Mouse (Mus musculus) CH12.LX (cell line): ENCODE measurements at regions not wholly inside any gene's neighbourhood (a gene's known extent, or its start where the extent isn't known, plus 50 kb on each side); places are given as distances from the start of the nearest gene placed in this dataset.

Source experiments
- CTCF ChIP-seq, 2 experiments: IDR thresholded peaks in 1 of 2; conservative IDR thresholded peaks in 1 of 2; 2 replicates each; pipeline ENCODE4 v1.5.1; 2011 to 2012; ENCODE audit warnings: low read depth in 2 of 2, low read length in 2 of 2, improper control_type of control experiment in 1 of 2, inconsistent platforms in 1 of 2, mild to moderate bottlenecking in 1 of 2, moderate library complexity in 1 of 2
- ELF1 ChIP-seq: IDR thresholded peaks from 2 replicates; pipeline ENCODE4 v1.6.1; 2014; ENCODE audit warnings: low read depth, mild to moderate bottlenecking, inconsistent platforms, low read length, improper control_type of control experiment
- EP300 ChIP-seq: IDR thresholded peaks from 2 replicates; pipeline ENCODE4 v1.6.1; 2011; ENCODE audit warnings: low read length, improper control_type of control experiment
- MAZ ChIP-seq: IDR thresholded peaks from 2 replicates; pipeline ENCODE4 v1.6.1; 2012; ENCODE audit warnings: low read depth, mild to moderate bottlenecking, inconsistent platforms, low read length, improper control_type of control experiment, moderate library complexity
- MXI1 ChIP-seq: IDR thresholded peaks from 2 replicates; pipeline ENCODE4 v1.6.1; 2011; ENCODE audit warnings: mild to moderate bottlenecking, low read depth, low read length, improper control_type of control experiment
- NRF1 ChIP-seq: IDR thresholded peaks from 2 replicates; pipeline ENCODE4 v1.6.1; 2014; ENCODE audit warnings: low read depth, mild to moderate bottlenecking, inconsistent platforms, low read length, improper control_type of control experiment, moderate library complexity
- POLR2A ChIP-seq: IDR thresholded peaks from 2 replicates; pipeline ENCODE4 v1.6.1; 2011; ENCODE audit warnings: low read depth, mild to moderate bottlenecking, improper control_type of control experiment, low read length
- TCF12 ChIP-seq: IDR thresholded peaks from 2 replicates; pipeline ENCODE4 v1.6.1; 2014; ENCODE audit warnings: low read depth, mild to moderate bottlenecking, inconsistent platforms, low read length, improper control_type of control experiment
- USF1 ChIP-seq: IDR thresholded peaks from 2 replicates; pipeline ENCODE4 v1.6.1; 2014; ENCODE audit warnings: low read depth, mild to moderate bottlenecking, inconsistent platforms, low read length, improper control_type of control experiment
- USF2 ChIP-seq: conservative IDR thresholded peaks from 2 replicates; pipeline ENCODE4 v1.6.1; 2011; ENCODE audit warnings: low read depth, low read length, improper control_type of control experiment
- ZC3H11A ChIP-seq: IDR thresholded peaks from 2 replicates; pipeline ENCODE4 v1.6.1; 2012; ENCODE audit warnings: low read depth, mild to moderate bottlenecking, inconsistent platforms, low read length, improper control_type of control experiment

DNA sequence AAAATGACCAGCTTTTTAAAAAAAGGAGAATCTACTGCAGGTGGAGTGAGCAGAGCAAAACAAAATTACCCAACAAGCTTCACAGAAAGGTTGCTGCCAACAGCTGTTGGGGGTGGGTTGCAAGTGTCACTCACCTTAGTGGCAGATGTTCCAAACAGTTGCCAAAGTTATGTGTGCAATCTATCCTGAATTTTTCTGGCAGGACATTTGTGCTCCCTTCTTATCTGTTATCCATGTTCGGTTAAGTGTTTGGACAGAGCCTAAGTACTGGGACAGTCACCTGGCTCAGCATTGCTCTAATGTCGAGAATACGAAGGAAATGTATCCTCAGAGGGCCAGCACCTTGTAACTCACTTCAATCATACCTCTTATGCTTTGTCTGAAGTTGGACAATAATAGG, 115.3 kb downstream of the Fam84b start:
- no peak for TF ChIP-seq USF2
- TF ChIP-seq EP300: no peak
- no peak for TF ChIP-seq NRF1
- TF ChIP-seq POLR2A: no peak
- TF ChIP-seq ZC3H11A: no peak
- no peak for TF ChIP-seq ELF1
- TF ChIP-seq USF1: no peak
- TF ChIP-seq CTCF (conservative IDR thresholded peaks at IDR 0.05 in 1 of 2, IDR thresholded peaks at IDR 0.05 in 1 of 2; ENCODE audit: low read depth in 2 of 2, low read length in 2 of 2): no peak
- no peak for TF ChIP-seq TCF12
- no peak for TF ChIP-seq MXI1
- no peak for TF ChIP-seq MAZ
